Mouse (Mus musculus) mouse trophoblast stem cell (cell line): ENCODE results near the gene Gm21256.
"Not testable (repeated sequence)": the region's sequence is repeated elsewhere in the genome, so short reads cannot be mapped to it uniquely, and the experiment has no call there.

Source experiments
- in situ Hi-C, 2 experiments: fragments of 300-500 bp; cut with MseI, MboI; formaldehyde crosslinking; loops; 2 replicates in 1 of 2; 3 replicates in 1 of 2; pipeline ENCODE4 v1.15.1; 2025

The Gm21256 gene

DNA sequence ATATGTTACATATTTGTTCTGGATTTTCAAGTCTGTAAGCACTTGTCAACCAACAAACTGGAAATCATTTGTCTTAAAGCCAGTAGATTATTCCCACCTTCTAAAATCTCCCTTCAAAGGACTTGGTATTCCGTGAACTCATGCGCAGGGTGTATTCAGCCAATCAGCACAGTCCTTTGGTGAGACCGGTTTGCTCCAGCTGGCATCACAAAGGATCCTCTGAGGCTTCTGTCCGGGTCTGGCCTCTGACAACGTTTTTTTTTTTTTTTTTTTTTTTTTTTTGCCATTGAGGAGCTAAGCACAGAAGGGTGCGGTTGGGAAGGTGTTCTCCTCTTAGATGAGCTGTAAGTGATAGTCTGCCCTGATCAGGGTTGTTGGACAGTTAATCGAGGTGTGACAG, at the start of gene Gm21256:
Gm21256 (plus strand) TSS at position 301 of the 400 bp plus-strand sequence.
- in situ Hi-C loops, result not testable (repeated sequence)
